Mouse (Mus musculus) midbrain, embryonic 15.5 days (tissue): ENCODE results near the gene Ccn1. TPM values are rescaled to one million over a fixed set of nuclear protein-coding genes. Genes with fewer than 3 reads are reported as not detected.

Experiments
- ATAC-seq: fragments of 200-750 bp; cut with Nextera tagmentation; replicated peaks from 2 replicates; pipeline ENCODE4 v1.8.0; 2017; ENCODE audit warnings: moderate TSS enrichment
- H3K27ac ChIP-seq: fragments of 300-500 bp; sonication (generic); 2 replicates; pipeline ENCODE4 v1.5.1; 2015; ENCODE audit warnings: mild to moderate bottlenecking, inconsistent platforms
- H3K27me3 ChIP-seq: fragments of 300-500 bp; sonication (generic); replicated peaks from 2 replicates; pipeline ENCODE4 v1.6.1; 2015; ENCODE audit warnings: inconsistent platforms
- H3K36me3 ChIP-seq: fragments of 300-500 bp; sonication (generic); replicated peaks from 2 replicates; pipeline ENCODE4 v1.6.1; 2015; ENCODE audit warnings: inconsistent platforms
- H3K4me1 ChIP-seq: fragments of 300-500 bp; sonication (generic); 2 replicates; pipeline ENCODE4 v1.6.1; 2015; ENCODE audit warnings: inconsistent platforms
- H3K4me2 ChIP-seq: fragments of 300-500 bp; sonication (generic); 2 replicates; pipeline ENCODE4 v1.6.1; 2015; ENCODE audit warnings: inconsistent platforms, mild to moderate bottlenecking, moderate library complexity
- H3K4me3 ChIP-seq: fragments of 300-500 bp; sonication (generic); 2 replicates; pipeline ENCODE4 v1.5.1; 2015; ENCODE audit warnings: mild to moderate bottlenecking, inconsistent platforms
- H3K9ac ChIP-seq: fragments of 300-500 bp; sonication (generic); 2 replicates; pipeline ENCODE4 v1.6.1; 2015; ENCODE audit warnings: mild to moderate bottlenecking, inconsistent platforms
- H3K9me3 ChIP-seq: fragments of 300-500 bp; sonication (generic); 2 replicates; pipeline ENCODE4 v1.6.1; 2016; ENCODE audit warnings: inconsistent platforms
- WGBS: fragments of 180-500 bp; shearing (Covaris S2); methylation state at CpG from one replicate; pipeline ENCODE4 v1.1.7; 2015; ENCODE audit warnings: mixed read lengths; 5-methylcytosine and 5-hydroxymethylcytosine counted together
- polyA plus RNA-seq: library from polyadenylated mRNA; unstranded; fragments of >200 nt; fragmentation: Nextera tagmentation; extraction: Ambion mirVana; gene quantifications from 2 replicates; pipeline ENCODE4 v1.2.1, GENCODE M21; 2015

Gene Ccn1
- polyA plus RNA-seq, 1 experiment from 2014 or later: 9.1 TPM

DNA sequence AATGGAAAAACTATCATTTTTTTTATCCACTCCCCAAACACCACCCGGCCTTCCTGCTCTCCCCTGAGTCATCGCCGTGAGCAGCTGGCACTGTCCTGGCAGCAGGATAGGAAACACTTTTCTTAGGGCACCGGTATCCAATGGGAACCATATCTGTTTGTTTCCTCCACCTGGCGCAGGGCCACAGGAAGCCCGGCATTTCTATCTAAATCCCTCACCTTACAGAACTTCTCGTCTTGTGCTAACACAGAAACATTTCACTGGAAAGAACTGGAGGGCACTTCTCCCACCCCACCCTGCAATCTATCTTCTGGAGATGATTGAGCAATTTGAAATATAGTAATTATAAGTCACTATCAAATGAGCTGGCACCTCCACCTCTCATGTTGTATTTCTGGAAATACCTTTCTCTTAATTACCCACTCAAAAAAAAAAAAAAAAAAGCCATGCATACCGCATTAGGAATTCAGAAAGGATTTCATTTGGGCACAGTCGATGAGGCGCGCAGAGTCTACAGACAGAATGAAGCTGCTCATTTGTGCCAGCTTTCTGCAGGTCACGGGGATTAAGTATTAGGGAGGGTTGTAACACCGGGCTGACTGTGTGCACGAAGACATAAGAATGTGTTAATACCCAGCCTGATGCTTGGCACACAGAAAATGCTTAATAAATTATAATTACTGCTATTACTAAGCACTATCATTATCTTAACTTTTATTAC is 7.4 kb upstream of the Ccn1 start:
- 41% methylated on average over 14 of the region's 14 CpGs for WGBS
- ATAC-seq: no peak

DNA sequence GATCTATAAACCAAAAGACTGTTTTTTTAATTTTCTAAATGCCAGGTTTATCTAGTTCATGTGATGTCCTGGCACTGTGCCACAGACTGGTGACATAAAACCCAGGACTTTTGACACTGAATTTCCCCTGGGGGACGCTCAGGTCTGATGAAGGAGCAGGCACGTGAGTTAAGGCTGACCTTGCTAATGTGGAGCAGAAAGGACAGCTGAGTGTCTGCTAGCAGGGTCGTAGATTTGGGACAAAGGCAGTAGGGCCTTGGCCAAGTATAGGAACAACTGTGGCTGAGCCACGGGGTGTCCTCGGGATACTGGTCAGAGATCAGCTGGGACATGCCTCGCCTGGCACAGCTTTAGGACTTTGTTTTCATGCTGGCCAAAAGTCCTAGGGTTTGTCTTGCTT is 5.2 kb upstream of the Ccn1 start:
- H3K36me3 ChIP-seq: no peaks in the 10 kb centered on the region
- ATAC-seq: no peak
- 80% methylated on average over 6 of the region's 6 CpGs for WGBS

More for the DNA sequence above, 7.4 kb upstream of the Ccn1 start:
- no peak overlapping the region for H3K4me3 ChIP-seq
- H3K27me3 ChIP-seq: peaks cover 9% of the 10 kb centered on the region
- H3K27ac ChIP-seq: no peak overlapping the region
- H3K36me3 ChIP-seq: no peaks in the 10 kb centered on the region
- H3K4me2 ChIP-seq: no peak overlapping the region
- H3K9ac ChIP-seq: no peak overlapping the region
- H3K4me1 ChIP-seq: peaks cover 17% of the 10 kb centered on the region
- H3K9me3 ChIP-seq: no peaks in the 10 kb centered on the region

DNA sequence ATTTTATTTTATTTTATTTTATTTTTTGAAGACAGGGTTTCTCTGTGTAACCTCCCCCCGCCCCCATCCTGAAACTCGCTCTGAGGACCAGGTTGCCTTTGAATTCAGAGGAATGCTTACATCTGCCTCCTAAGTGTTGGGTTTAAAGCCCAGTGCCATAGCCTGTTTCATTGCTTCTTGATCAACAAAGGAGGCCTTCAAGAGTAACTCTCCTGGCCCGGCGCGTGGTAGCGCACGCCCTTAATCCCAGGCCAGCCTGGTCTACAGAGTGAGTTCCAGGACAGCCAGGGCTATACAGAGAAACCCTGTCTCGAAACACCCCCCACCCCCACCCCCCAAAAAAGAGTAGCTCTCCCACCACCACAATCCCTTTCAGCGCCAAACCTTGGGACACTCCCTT is 4.2 kb upstream of the Ccn1 start:
- Histone ChIP-seq H3K27me3 (peaks cover 22% of the 10 kb centered on the region), H3K4me1 (peaks cover 46% of the 10 kb centered on the region), H3K4me3 (no peak overlapping the region), H3K36me3 (no peaks in the 10 kb centered on the region), H3K4me2 (no peak overlapping the region), H3K27ac (no peak overlapping the region), H3K9me3 (no peaks in the 10 kb centered on the region), H3K9ac (no peak overlapping the region)
- 64% methylated on average over 9 of the region's 9 CpGs for WGBS
- ATAC-seq: no peak

More for the DNA sequence above, 5.2 kb upstream of the Ccn1 start:
- peaks cover 37% of the 10 kb centered on the region for H3K4me1 ChIP-seq
- no peak overlapping the region for H3K27ac ChIP-seq
- H3K4me3 ChIP-seq: no peak overlapping the region
- no peak overlapping the region for H3K9ac ChIP-seq
- no peaks in the 10 kb centered on the region for H3K9me3 ChIP-seq
- H3K4me2 ChIP-seq: no peak overlapping the region
- H3K27me3 ChIP-seq: peaks cover 17% of the 10 kb centered on the region

DNA sequence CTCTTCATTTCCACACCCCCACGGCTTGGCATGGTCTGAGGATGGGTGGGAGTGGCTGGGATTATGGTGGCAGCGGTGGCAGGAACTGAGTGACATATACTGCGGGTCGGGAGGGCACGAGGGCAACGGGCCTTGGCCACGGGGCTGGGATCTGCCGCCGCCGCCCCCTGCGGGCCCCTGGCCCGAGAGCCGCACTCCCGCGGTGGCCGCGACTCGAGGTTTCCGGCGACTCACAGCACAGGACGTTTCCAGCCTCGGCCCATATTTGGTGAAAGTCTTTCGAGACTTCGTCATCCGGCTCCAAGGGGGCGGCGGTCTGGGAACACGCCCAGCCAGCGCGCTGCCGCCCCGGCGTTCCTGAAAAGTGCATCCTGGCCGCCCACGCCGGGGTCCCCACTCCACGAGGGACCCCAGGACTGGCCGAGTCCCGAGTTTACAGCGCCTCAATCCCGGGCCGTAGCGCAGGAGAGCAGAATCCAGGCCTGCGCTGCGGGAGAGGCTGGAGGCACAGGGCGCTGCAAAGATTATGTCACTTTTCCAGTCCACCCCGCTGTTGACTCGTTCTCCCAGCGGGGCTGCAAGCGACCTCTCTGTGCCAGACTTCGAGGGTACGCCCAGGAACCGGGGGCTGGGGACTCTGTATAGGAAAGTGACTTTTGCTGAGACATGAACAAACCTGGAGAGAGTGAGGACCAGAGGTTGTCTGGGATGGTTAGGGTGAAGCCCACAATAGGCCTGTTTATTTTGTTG is 3.6 kb upstream of the Ccn1 start:
- peak; percentile 21; the same call in 1 of the 2 replicates for ATAC-seq
- peaks cover 51% of the 10 kb centered on the region for H3K4me1 ChIP-seq
- H3K9me3 ChIP-seq: no peaks in the 10 kb centered on the region
- H3K27ac ChIP-seq: no peak overlapping the region
- H3K4me2 ChIP-seq: peak overlapping the region; percentile 84
- peak overlapping the region; percentile 37 for H3K9ac ChIP-seq
- under 1% methylated on average over 53 of the region's 53 CpGs for WGBS
- H3K36me3 ChIP-seq: no peaks in the 10 kb centered on the region
- H3K4me3 ChIP-seq: peak overlapping the region; percentile 38
- H3K27me3 ChIP-seq: peaks cover 23% of the 10 kb centered on the region

DNA sequence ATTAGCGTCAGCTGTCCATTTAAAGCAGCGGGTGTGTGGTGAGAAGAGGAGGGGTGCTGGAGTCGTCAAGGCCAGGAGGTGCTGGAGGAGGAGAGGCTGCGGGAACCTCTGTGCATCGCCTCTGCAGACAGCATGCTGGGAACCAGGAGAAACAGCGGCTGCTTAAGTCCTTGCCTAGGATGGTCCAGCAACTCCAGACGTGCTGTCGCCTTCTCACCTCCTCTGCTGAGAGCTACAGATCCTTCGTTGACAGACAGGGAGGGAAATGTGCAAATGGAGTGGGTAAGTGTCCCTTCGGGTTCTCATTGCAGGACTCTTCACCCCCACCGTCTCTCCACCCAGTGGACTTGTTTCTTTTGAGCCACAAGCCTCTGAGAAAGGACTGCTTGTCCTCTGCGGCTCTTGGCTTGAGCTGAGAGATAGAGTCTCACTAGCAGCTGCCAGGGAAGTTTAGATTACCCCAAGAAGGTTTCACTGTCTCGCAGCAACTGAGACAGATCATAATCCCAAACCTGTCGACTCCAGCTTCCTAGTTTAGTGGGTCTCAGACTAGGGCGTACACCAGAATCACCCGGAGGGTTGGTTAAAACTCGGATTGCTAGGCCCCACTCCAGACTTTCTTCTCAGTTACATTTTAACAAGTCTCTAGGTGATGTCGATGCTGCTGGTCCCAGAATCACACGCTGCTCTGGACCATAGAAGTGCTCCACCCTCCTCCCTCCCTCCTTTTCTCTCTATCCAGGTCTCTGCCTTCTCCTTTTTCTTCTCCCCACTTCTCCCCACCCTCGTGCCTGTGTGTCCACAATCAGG is 2.7 kb upstream of the Ccn1 start:
- no peak overlapping the region for H3K27ac ChIP-seq
- H3K9me3 ChIP-seq: no peaks in the 10 kb centered on the region
- peak overlapping the region; percentile 37; the same call in 1 of the 2 replicates for H3K9ac ChIP-seq
- H3K4me2 ChIP-seq: peak overlapping the region; percentile 84
- peak overlapping the region; percentile 38; the same call in 1 of the 2 replicates for H3K4me3 ChIP-seq
- ATAC-seq: no peak
- H3K27me3 ChIP-seq: peaks cover 25% of the 10 kb centered on the region
- WGBS: 11% methylated on average over 20 of the region's 20 CpGs
- peaks cover 51% of the 10 kb centered on the region for H3K4me1 ChIP-seq
- no peaks in the 10 kb centered on the region for H3K36me3 ChIP-seq

DNA sequence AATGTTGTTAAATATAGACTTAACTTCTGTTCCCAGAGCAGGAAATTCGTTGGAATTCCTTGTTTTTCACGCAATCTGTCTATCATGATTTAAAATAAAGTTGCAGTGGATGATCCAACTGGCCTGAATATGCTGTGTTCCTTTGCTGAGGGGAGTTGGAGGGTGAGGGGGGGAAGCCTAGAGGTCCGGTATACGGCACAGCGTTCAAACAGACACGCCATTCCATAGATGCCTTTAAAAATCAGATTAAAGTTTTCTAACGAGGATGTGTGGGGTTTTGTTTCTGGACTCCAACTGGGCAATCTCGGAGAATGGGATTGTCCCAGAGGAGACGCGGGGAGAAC is 2.2 kb upstream of the Ccn1 start:
- no peaks in the 10 kb centered on the region for H3K36me3 ChIP-seq
- peaks cover 48% of the 10 kb centered on the region for H3K4me1 ChIP-seq
- 6% methylated on average over 10 of the region's 10 CpGs for WGBS
- peak overlapping the region; percentile 24 for H3K4me2 ChIP-seq
- ATAC-seq: no peak
- H3K9ac ChIP-seq: no peak overlapping the region
- no peaks in the 10 kb centered on the region for H3K9me3 ChIP-seq
- H3K4me3 ChIP-seq: no peak overlapping the region
- H3K27me3 ChIP-seq: peaks cover 28% of the 10 kb centered on the region
- H3K27ac ChIP-seq: no peak overlapping the region

DNA sequence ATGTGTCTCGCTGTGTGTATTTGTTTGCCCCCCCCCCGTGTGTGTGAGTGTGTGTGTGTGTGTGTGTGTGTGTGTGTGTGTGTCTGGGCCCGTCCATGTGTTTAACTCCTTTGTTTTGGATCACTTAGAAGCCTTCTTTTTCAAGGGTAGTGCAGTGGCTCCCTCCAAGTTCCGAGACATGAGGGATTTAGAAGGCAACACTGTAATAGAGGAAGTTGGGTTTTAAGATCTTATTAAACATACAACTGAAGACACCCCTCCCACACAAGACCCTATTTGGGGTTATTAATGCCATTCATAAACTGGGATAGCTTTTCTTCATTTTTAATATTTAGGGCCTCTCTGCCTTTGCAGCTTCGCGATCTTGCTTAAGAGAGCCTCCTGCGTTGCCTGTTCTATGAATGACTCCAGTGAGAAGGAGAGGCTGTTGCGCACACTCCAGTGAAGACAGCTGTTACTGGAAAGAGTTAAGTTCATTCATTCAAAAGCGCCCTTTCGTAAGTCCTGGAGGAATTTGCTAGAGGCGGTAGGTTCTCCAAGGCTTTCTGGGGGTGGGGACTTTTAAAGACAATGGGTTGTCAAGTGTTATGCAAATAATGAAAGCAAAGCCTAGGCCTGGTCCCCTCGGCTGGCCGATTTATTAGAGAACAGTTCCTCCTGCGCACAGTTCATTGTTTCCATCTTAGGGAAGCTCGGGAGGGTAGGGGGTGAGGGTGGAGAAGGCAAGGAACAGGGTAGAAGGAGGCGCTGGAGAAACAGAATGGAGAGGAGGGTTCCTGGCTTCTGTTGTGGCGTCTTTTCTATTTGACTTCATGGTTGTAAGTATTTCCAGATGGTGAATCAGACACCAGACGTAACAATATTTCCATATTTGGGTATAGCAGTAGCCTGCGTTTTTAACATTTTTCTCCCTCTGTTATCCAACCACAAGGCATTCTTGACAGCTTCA is 1.5 kb upstream of the Ccn1 start:
- Histone ChIP-seq H3K27me3 (peaks cover 28% of the 10 kb centered on the region), H3K36me3 (no peaks in the 10 kb centered on the region), H3K27ac (no peak overlapping the region), H3K9ac (no peak overlapping the region), H3K9me3 (no peaks in the 10 kb centered on the region), H3K4me1 (peaks cover 48% of the 10 kb centered on the region), H3K4me2 (peak overlapping the region; percentile 90), H3K4me3 (no peak overlapping the region)
- WGBS: 6% methylated on average over 19 of the region's 19 CpGs
- ATAC-seq: no peak

DNA sequence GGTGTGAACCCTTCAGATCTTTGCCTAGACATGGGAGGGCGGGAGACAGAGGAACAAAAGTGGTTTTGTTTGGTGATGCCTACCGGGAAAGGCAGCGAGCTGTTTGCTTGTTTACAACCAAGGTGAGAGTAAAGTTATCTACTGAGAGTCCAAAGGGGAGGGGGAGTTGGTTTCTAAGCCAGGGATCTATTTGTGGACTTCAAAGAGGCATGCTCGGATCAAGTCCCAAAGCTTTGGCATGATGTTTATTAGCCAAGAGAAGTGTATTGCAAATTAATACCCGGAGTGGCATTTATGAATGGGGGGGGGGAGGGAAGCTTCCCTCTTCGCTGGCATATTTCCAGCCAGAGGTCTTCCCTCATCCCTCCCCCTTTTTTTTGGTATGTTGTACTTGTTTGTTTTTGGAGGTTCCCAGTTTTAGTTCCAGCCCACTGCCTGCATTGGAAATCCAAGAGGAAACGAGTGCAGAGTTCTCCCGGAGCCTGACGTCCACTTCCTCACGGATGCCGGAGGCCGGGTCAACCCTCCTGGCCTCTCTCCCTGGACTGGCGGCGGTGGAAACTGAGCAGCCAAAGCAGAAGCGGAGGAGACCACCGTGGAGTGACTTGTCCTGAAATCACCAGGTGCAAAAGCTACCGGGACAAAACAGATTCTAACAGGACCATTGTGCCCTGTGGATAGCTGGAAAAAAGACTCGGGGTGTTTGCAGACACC is 674 bp upstream of the Ccn1 start:
- Histone ChIP-seq H3K4me2 (peak overlapping the region; percentile 90), H3K27me3 (peaks cover 28% of the 10 kb centered on the region), H3K27ac (0 out of 2 replicates have a peak overlapping the region, but pooled peaks have one; percentile 9), H3K36me3 (no peaks in the 10 kb centered on the region), H3K4me3 (peak overlapping the region; percentile 52), H3K9ac (no peak overlapping the region), H3K9me3 (no peaks in the 10 kb centered on the region), H3K4me1 (peaks cover 48% of the 10 kb centered on the region)
- under 1% methylated on average over 18 of the region's 18 CpGs for WGBS
- no peak for ATAC-seq

DNA sequence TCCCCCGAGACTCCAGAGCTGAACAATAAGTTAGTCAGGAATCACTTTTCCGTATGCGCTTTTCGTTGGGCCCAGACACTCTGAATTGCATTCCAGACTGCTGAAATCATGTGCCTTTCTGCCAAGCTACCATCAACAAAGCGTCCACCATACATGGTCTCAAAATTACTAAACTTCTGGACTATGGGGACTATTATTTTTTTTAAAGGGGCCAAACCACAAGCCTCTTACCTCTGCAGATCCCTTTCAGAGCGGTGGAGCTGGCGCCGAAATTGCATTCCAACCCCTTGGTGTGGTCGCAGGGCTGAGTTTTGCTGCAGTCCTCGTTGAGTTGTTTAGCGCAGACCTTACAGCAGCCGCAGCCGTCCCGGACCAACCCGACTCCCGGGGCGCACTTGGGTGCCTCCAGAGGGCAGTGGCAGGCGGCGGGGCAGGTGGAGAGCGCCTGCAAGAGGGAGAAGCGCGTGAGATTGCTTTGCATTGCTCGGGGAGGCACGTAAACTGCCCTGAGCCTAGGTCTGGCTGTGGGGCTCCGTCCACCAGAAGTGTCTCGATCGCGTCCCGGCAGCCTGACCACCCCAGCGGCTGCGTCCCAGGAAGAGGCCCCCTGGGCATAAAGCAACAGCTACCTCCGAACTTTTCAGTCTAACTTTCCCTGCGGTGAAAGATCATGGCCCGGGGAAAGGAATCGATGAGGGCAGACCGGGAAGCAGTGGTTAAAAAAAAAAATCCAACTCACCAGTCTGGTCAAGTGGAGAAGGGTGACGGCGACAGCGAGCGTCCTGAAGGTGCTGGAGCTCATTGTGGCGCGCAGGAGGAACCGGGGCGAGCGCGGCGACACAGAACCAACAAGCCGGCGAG is 560 bp downstream of the Ccn1 start:
- Histone ChIP-seq H3K36me3 (no peaks in the 10 kb centered on the region), H3K4me2 (peak overlapping the region; percentile 90), H3K9ac (peak overlapping the region; percentile 43; the same call in 1 of the 2 replicates), H3K4me1 (peaks cover 48% of the 10 kb centered on the region), H3K27ac (peak overlapping the region; percentile 21; the same call in 1 of the 2 replicates), H3K27me3 (peaks cover 25% of the 10 kb centered on the region), H3K9me3 (no peaks in the 10 kb centered on the region), H3K4me3 (peak overlapping the region; percentile 52)
- ATAC-seq: peak; percentile 38
- under 1% methylated on average over 49 of the region's 49 CpGs for WGBS
